Comparison of ENCODE assay signal across 8 mouse cellular contexts in the genomic region with DNA sequence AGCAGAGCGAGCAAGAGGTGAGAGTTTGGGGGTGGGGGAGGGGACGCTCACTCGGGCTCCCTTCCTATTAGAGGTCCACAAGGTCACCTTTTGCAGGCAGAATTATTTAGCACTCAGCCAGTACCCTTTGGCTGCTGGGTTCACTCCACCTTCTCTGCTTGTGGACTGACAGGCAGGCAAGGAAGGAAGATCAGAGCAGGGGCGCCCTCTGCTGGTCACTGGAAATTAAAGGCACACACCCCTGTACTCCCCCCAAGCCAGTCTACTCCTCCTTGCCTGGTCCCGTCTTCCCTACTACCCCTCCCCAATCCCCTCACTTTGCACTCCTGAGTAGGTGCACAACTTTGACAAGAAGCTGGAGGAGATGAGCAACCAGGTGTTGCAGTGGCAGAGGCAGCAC. TPM values are rescaled to one million over a fixed set of nuclear protein-coding genes. Genes with fewer than 3 reads are reported as not detected.
DNase-seq lines count a peak whose midpoint lies in the region; ATAC-seq and TF ChIP-seq lines count a peak whose summit lies in the region.

No protein-coding gene starts in this region.

- DNase-seq in WW6 (ENCODE audit: low read depth, low spot score): peak; percentile 71
- peak; percentile 67 to 82 for DNase-seq in cerebellum, postnatal 25 days
- DNase-seq in frontal cortex, postnatal 36 days (ENCODE audit: low spot score in 2 of 2): peak; percentile 87 to 89
- peak; percentile 88 for DNase-seq in hindbrain, postnatal 0 days (ENCODE audit: low spot score)
- DNase-seq in left cerebral cortex, adult 8-10 months (ENCODE audit: low spot score in 2 of 2): peak; percentile 69 to 79
- DNase-seq in right cerebral cortex, postnatal 14 days: peak; percentile 91
- peak; percentile 69 for DNase-seq in yolk sac, embryonic 10.5 days (ENCODE audit: low spot score)

- peak; percentile 91 for TF ChIP-seq CTCF in hindbrain, postnatal 0 days (IDR thresholded peaks at IDR 0.05; ENCODE audit: low read depth)

- no peak overlapping the region for H3K9ac ChIP-seq in hindbrain, postnatal 0 days (replicated peaks; ENCODE audit: low read length)

- H3K27ac ChIP-seq in hindbrain, postnatal 0 days: no peak overlapping the region

- H3K27me3 ChIP-seq in hindbrain, postnatal 0 days (ENCODE audit: insufficient read depth, low read length): no peaks in the 10 kb centered on the region
- H3K27me3 ChIP-seq in megakaryocyte, embryonic 14.5 days (replicated peaks): peaks cover 9% of the 10 kb centered on the region

- peak; percentile 91 for ATAC-seq in hindbrain, postnatal 0 days

- no peaks in the 10 kb centered on the region for H3K9me3 ChIP-seq in hindbrain, postnatal 0 days (ENCODE audit: low read length)
- H3K9me3 ChIP-seq in megakaryocyte, embryonic 14.5 days: no peaks in the 10 kb centered on the region

- 7% methylated on average over 5 of the region's 5 CpGs for WGBS in hindbrain, postnatal 0 days

- peak overlapping the region; percentile 27 for H3K4me2 ChIP-seq in hindbrain, postnatal 0 days (ENCODE audit: low read depth, low read length)

- H3K4me1 ChIP-seq in hindbrain, postnatal 0 days (ENCODE audit: insufficient read depth, low read length): no peaks in the 10 kb centered on the region
- H3K4me1 ChIP-seq in megakaryocyte, embryonic 14.5 days: peaks cover 26% of the 10 kb centered on the region

- H3K36me3 ChIP-seq in hindbrain, postnatal 0 days (ENCODE audit: insufficient read depth, low read length): no peaks in the 10 kb centered on the region
- H3K36me3 ChIP-seq in megakaryocyte, embryonic 14.5 days (replicated peaks; ENCODE audit: low read length): no peaks in the 10 kb centered on the region

- no peak overlapping the region for H3K4me3 ChIP-seq in hindbrain, postnatal 0 days (ENCODE audit: low read length)
- peak overlapping the region; percentile 71 for H3K4me3 ChIP-seq in megakaryocyte, embryonic 14.5 days (replicated peaks)

RNA-seq across cellular contexts. Expression of gene Dhx38, which starts 29.0 kb away (rescaled TPM):
- 20.5 and 24.2 TPM in 2 replicates for total RNA-seq in hindbrain, postnatal 0 days (2014; rRNA removed)
- 11.9 and 13.7 TPM in 2 replicates for polyA plus RNA-seq in hindbrain, postnatal 0 days (2015; fragmentation: Nextera tagmentation; extraction: Ambion mirVana)
- 10 to 100 TPM; 27.0 to 29.0 (median 28.0) TPM for total RNA-seq in left cerebral cortex, adult 8-10 months (2022)
- 18.8 and 29.4 TPM in 2 replicates for polyA plus RNA-seq in megakaryocyte, embryonic 14.5 days (2012; ENCODE audit: insufficient read depth, low replicate concordance)

RNA-seq across cellular contexts. Expression of gene Txnl4b, which starts 29.0 kb away (rescaled TPM):
- 11.5 and 14.0 TPM in 2 replicates for total RNA-seq in hindbrain, postnatal 0 days (2014; rRNA removed)
- 32.9 and 35.5 TPM in 2 replicates for polyA plus RNA-seq in hindbrain, postnatal 0 days (2015; fragmentation: Nextera tagmentation; extraction: Ambion mirVana)
- 10 to 100 TPM; 17.0 to 19.4 (median 18.4) TPM for total RNA-seq in left cerebral cortex, adult 8-10 months (2022)
- 2.1 and 10.7 TPM in 2 replicates for polyA plus RNA-seq in megakaryocyte, embryonic 14.5 days (2012; ENCODE audit: insufficient read depth, low replicate concordance)

RNA-seq across cellular contexts. Expression of gene Hp, which starts 42.3 kb away (rescaled TPM):
- 4.1 TPM in 1 of 2 replicates, not detected in the other for total RNA-seq in hindbrain, postnatal 0 days (2014; rRNA removed)
- polyA plus RNA-seq in hindbrain, postnatal 0 days (2015; fragmentation: Nextera tagmentation; extraction: Ambion mirVana): 0.26 and 0.41 TPM in 2 replicates
- under 1 TPM in 1 of 4 experiments, not detected in 3; 0.28 TPM for total RNA-seq in left cerebral cortex, adult 8-10 months (2022)
- polyA plus RNA-seq in megakaryocyte, embryonic 14.5 days (2012; ENCODE audit: insufficient read depth, low replicate concordance): 1.6 and 26.3 TPM in 2 replicates

RNA-seq across cellular contexts. Expression of gene Pmfbp1, which starts 42.9 kb away (rescaled TPM):
- total RNA-seq in hindbrain, postnatal 0 days (2014; rRNA removed): 2.0 and 2.9 TPM in 2 replicates
- 1.2 and 1.3 TPM in 2 replicates for polyA plus RNA-seq in hindbrain, postnatal 0 days (2015; fragmentation: Nextera tagmentation; extraction: Ambion mirVana)
- under 1 TPM; 0.11 to 0.40 (median 0.28) TPM for total RNA-seq in left cerebral cortex, adult 8-10 months (2022)
- polyA plus RNA-seq in megakaryocyte, embryonic 14.5 days (2012; ENCODE audit: insufficient read depth, low replicate concordance): not detected in 2 replicates
